Comparison of ENCODE assay signal across 7 mouse cellular contexts in the genomic region with DNA sequence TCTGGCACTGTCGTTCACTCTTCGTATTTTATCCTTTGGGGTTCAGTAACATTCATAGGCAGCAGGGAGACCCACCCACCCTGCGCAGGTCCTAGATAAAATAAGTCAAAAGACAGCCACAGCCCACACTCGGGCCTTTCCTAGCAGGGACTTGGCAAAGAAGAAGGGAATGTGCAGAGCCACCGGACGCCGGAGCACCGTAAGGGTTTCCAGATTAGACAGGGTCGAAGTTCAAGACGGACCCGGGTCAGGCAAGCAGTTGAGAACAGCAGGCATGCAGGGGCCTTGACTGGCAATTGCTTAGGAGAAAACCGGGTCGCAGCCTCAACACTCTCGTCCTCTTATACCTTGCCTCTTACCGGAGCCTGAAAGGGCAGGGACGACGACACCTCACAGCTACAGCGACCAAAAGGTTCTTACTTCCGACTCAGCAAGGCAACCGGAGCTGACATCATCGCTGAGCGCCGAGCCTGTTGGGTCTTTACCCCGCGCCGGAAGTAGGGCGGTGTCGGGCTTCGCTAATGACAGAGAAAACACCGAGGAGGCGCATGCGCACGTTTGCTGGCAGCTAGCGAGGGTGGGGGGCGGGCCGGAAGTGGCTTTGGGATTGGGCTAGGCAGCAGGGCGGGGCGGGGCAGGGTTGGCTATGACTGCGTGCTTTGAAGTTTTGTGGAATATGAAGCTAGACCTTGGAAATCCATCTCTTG. TPM values are rescaled to one million over a fixed set of nuclear protein-coding genes. Genes with fewer than 3 reads are reported as not detected.
A peak's percentile ranks its signal among the peaks of the same experiment; 100 is the strongest.
DNase-seq lines count a peak whose midpoint lies in the region; ATAC-seq and TF ChIP-seq lines count a peak whose summit lies in the region.

A gene (minus strand): TSS at position 475 of the 707 bp plus-strand sequence.

- H3K9ac ChIP-seq in intestine, postnatal 0 days (ENCODE audit: low read depth, low read length) = peak within 1 kb of the TSS; percentile 81
- H3K9ac ChIP-seq in midbrain, embryonic 12.5 days (replicated peaks) = peak within 1 kb of the TSS; percentile 80

- H3K4me2 ChIP-seq in intestine, postnatal 0 days (replicated peaks; ENCODE audit: low read depth) = peak within 1 kb of the TSS; percentile 76
- H3K4me2 ChIP-seq in midbrain, embryonic 12.5 days (replicated peaks) = peak within 1 kb of the TSS; percentile 93

- H3K27ac ChIP-seq in embryonic facial prominence, embryonic 10.5 days (replicated peaks) = peak within 1 kb of the TSS; percentile 75
- H3K27ac ChIP-seq in intestine, postnatal 0 days (ENCODE audit: low read depth, low read length) = peak within 1 kb of the TSS; percentile 94
- peak within 1 kb of the TSS; percentile 46; the same call in 1 of the 2 replicates for H3K27ac ChIP-seq in midbrain, embryonic 12.5 days (replicated peaks)
- H3K27ac ChIP-seq in small intestine, adult 2 months (ENCODE audit: insufficient read depth, low read depth, low read length) = peak within 1 kb of the TSS; percentile 93

- no peaks in the 10 kb centered on the region for H3K9me3 ChIP-seq in embryonic facial prominence, embryonic 10.5 days
- H3K9me3 ChIP-seq in intestine, postnatal 0 days (ENCODE audit: control insufficient read depth) = no peaks in the 10 kb centered on the region
- no peaks in the 10 kb centered on the region for H3K9me3 ChIP-seq in midbrain, embryonic 12.5 days

- peak; percentile 96 for ATAC-seq in intestine, postnatal 0 days
- ATAC-seq in midbrain, embryonic 12.5 days (ENCODE audit: low FRiP score, low read depth) = peak; percentile 95

- no peaks in the 10 kb centered on the region for H3K27me3 ChIP-seq in embryonic facial prominence, embryonic 10.5 days (replicated peaks; ENCODE audit: low read depth, poor library complexity, severe bottlenecking)
- H3K27me3 ChIP-seq in intestine, postnatal 0 days (replicated peaks; ENCODE audit: control insufficient read depth, insufficient read depth, low read length) = 0 out of 2 replicates have a peak, but pooled peaks cover 1% of the 10 kb centered on the region
- peaks cover 3% of the 10 kb centered on the region; the same call in 1 of the 2 replicates for H3K27me3 ChIP-seq in midbrain, embryonic 12.5 days
- no peaks in the 10 kb centered on the region for H3K27me3 ChIP-seq in small intestine, adult 2 months (ENCODE audit: control insufficient read depth, insufficient read depth, low read length)

- DNase-seq in adrenal gland, postnatal 10 days = peak; percentile 100
- peak; percentile 100 for DNase-seq in embryonic facial prominence, embryonic 10.5 days (ENCODE audit: low spot score)
- DNase-seq in gonadal fat pad, adult 2 months (ENCODE audit: low read depth) = peak; percentile 85
- peak; percentile 99 for DNase-seq in left cerebral cortex, postnatal 4 days

- H3K36me3 ChIP-seq in embryonic facial prominence, embryonic 10.5 days (replicated peaks) = peaks cover 16% of the 10 kb centered on the region
- H3K36me3 ChIP-seq in intestine, postnatal 0 days (ENCODE audit: control insufficient read depth, insufficient read depth) = peaks cover 13% of the 10 kb centered on the region
- peaks cover 8% of the 10 kb centered on the region for H3K36me3 ChIP-seq in midbrain, embryonic 12.5 days
- H3K36me3 ChIP-seq in small intestine, adult 2 months (ENCODE audit: control insufficient read depth, insufficient read depth, low read length) = peaks cover 18% of the 10 kb centered on the region

- WGBS in embryonic facial prominence, embryonic 10.5 days = 1% methylated on average over 39 of the region's 39 CpGs
- under 1% methylated on average over 39 of the region's 39 CpGs for WGBS in intestine, postnatal 0 days
- 2% methylated on average over 39 of the region's 39 CpGs for WGBS in midbrain, embryonic 12.5 days
- WGBS in small intestine, adult 2 months = under 1% methylated on average over 39 of the region's 39 CpGs

- TF ChIP-seq CTCF in intestine, postnatal 0 days (IDR thresholded peaks at IDR 0.05; ENCODE audit: low read depth) = no peak
- TF ChIP-seq CTCF in small intestine, adult 2 months (IDR thresholded peaks at IDR 0.05; ENCODE audit: extremely low read depth, insufficient read length, insufficient replicate concordance, low read depth, low read length) = peak; percentile 6; the same call in 1 of the 2 replicates

- TF ChIP-seq POLR2A in small intestine, adult 2 months (IDR thresholded peaks at IDR 0.05; ENCODE audit: low read depth, low read length) = peak; percentile 82

- H3K4me1 ChIP-seq in embryonic facial prominence, embryonic 10.5 days = peaks cover 17% of the 10 kb centered on the region
- peaks cover 6% of the 10 kb centered on the region; the same call in 1 of the 2 replicates for H3K4me1 ChIP-seq in intestine, postnatal 0 days (replicated peaks; ENCODE audit: control insufficient read depth, insufficient read depth, low read length)
- H3K4me1 ChIP-seq in midbrain, embryonic 12.5 days = peaks cover 14% of the 10 kb centered on the region
- no peaks in the 10 kb centered on the region; the same call in 1 of the 2 replicates for H3K4me1 ChIP-seq in small intestine, adult 2 months (ENCODE audit: control insufficient read depth, insufficient read depth, insufficient read length, low read length)

- H3K4me3 ChIP-seq in embryonic facial prominence, embryonic 10.5 days = peak within 1 kb of the TSS; percentile 93
- peak within 1 kb of the TSS; percentile 77 for H3K4me3 ChIP-seq in intestine, postnatal 0 days (ENCODE audit: low read depth, low read length)
- peak within 1 kb of the TSS; percentile 69 for H3K4me3 ChIP-seq in midbrain, embryonic 12.5 days
- peak within 1 kb of the TSS; percentile 96 for H3K4me3 ChIP-seq in small intestine, adult 2 months (ENCODE audit: low read depth, low read length)

- intact Hi-C loops in left cerebral cortex, postnatal 4 days (cut with DNase I) = loop anchor here (5.0 kb wide), 2 partner anchors 82 to 83 kb away; a partner anchor contains a TSS

RNA-seq across cellular contexts. Expression of the gene that starts here (rescaled TPM):
- total RNA-seq in adrenal gland, postnatal 10 days (2021) = 10 to 100 TPM; 77.5 to 91.0 TPM
- 23.2 and 23.7 TPM in 2 replicates for polyA plus RNA-seq in embryonic facial prominence, embryonic 10.5 days (2016; fragmentation: Nextera tagmentation; extraction: Ambion mirVana)
- polyA plus RNA-seq in gonadal fat pad, adult 2 months (2012; rRNA removed) = 17.0 and 21.1 TPM in 2 replicates
- polyA plus RNA-seq in intestine, postnatal 0 days (2015; fragmentation: Nextera tagmentation; extraction: Ambion mirVana) = 12.7 and 12.9 TPM in 2 replicates
- total RNA-seq in left cerebral cortex, postnatal 4 days (2021) = 100 to 1,000 TPM in 1 of 2 experiments, 10 to 100 TPM in 1; 95.1 to 104 TPM
- polyA plus RNA-seq in midbrain, embryonic 12.5 days (2016; fragmentation: Nextera tagmentation; extraction: Ambion mirVana) = 34.6 and 35.4 TPM in 2 replicates
- 4.9 and 7.1 TPM in 2 replicates for polyA plus RNA-seq in small intestine, adult 2 months (2012; rRNA removed)

Comparison
In these comparisons a context has a peak if more than half of its experiments do, and no peak if none do; other contexts are left out.
1. Peak in every context shown above with its lines: DNase-seq, ATAC-seq, H3K4me3 ChIP-seq and H3K27ac ChIP-seq.